Mouse (Mus musculus) stomach, postnatal 0 days (tissue): ENCODE measurements around the gene Bcat2. TPM values are rescaled to one million over a fixed set of nuclear protein-coding genes. Genes with fewer than 3 reads are reported as not detected.
A peak's percentile ranks its signal among the peaks of the same experiment; 100 is the strongest.

Experiments
- ATAC-seq: fragments of 200-750 bp; cut with Nextera tagmentation; 2 replicates; pipeline ENCODE4 v1.8.0; 2017; ENCODE audit not compliant: low FRiP score, low TSS enrichment
- DNase-seq: peaks from one replicate; pipeline ENCODE4 v3.0.0-alpha.2; 2016; ENCODE audit warnings: low spot score
- H3K27ac ChIP-seq: fragments of 300-500 bp; sonication (generic); replicated peaks from 2 replicates; pipeline ENCODE4 v1.5.1; 2014; ENCODE audit warnings: mild to moderate bottlenecking, control low read depth
- H3K27me3 ChIP-seq: fragments of 300-500 bp; sonication (generic); 2 replicates; pipeline ENCODE4 v1.6.1; 2014; ENCODE audit warnings: low read length; ENCODE audit not compliant: control insufficient read depth, insufficient read depth
- H3K36me3 ChIP-seq: fragments of 300-500 bp; sonication (generic); 2 replicates; pipeline ENCODE4 v1.6.1; 2014; ENCODE audit warnings: low read length, mixed read lengths; ENCODE audit not compliant: control insufficient read depth, insufficient read depth
- H3K4me1 ChIP-seq: fragments of 300-500 bp; sonication (generic); replicated peaks from 2 replicates; pipeline ENCODE4 v1.6.1; 2014; ENCODE audit warnings: antibody characterized with exemption; ENCODE audit not compliant: control insufficient read depth, insufficient read depth
- H3K4me2 ChIP-seq: fragments of 300-500 bp; sonication (generic); replicated peaks from 2 replicates; pipeline ENCODE4 v1.6.1; 2014; ENCODE audit warnings: low read depth, mild to moderate bottlenecking, control low read depth, moderate library complexity
- H3K4me3 ChIP-seq: fragments of 300-500 bp; sonication (generic); 2 replicates; pipeline ENCODE4 v1.5.1; 2014; ENCODE audit warnings: low read depth, low read length, control low read depth
- H3K9ac ChIP-seq: fragments of 300-500 bp; sonication (generic); 2 replicates; pipeline ENCODE4 v1.6.1; 2014; ENCODE audit warnings: mild to moderate bottlenecking, low read length, control low read depth, mixed read lengths
- H3K9me3 ChIP-seq: fragments of 300-500 bp; sonication (generic); 2 replicates; pipeline ENCODE4 v1.6.1; 2016; ENCODE audit warnings: low read length; ENCODE audit not compliant: control insufficient read depth
- CTCF ChIP-seq: IDR thresholded peaks from 2 replicates; pipeline ENCODE4 v1.5.1; 2016; ENCODE audit warnings: antibody characterized with exemption, low read depth, mild to moderate bottlenecking, moderate library complexity
- EP300 ChIP-seq: optimal IDR thresholded peaks from 2 replicates; pipeline ENCODE3; 2016; ENCODE audit warnings: antibody characterized with exemption
- WGBS: fragments of 180-500 bp; shearing (Covaris S2); extraction: QIAGEN DNeasy Blood & Tissue Kit; methylation state at CpG from one replicate; pipeline ENCODE4 v1.1.7; 2014; 5-methylcytosine and 5-hydroxymethylcytosine counted together
- polyA plus RNA-seq: library from polyadenylated mRNA; unstranded; fragments of >200 nt; fragmentation: Nextera tagmentation; extraction: Ambion mirVana; gene quantifications from 2 replicates; pipeline ENCODE4 v1.2.1, GENCODE M21; 2015

Bcat2 gene
- 101 and 108 TPM in 2 replicates for polyA plus RNA-seq

DNA sequence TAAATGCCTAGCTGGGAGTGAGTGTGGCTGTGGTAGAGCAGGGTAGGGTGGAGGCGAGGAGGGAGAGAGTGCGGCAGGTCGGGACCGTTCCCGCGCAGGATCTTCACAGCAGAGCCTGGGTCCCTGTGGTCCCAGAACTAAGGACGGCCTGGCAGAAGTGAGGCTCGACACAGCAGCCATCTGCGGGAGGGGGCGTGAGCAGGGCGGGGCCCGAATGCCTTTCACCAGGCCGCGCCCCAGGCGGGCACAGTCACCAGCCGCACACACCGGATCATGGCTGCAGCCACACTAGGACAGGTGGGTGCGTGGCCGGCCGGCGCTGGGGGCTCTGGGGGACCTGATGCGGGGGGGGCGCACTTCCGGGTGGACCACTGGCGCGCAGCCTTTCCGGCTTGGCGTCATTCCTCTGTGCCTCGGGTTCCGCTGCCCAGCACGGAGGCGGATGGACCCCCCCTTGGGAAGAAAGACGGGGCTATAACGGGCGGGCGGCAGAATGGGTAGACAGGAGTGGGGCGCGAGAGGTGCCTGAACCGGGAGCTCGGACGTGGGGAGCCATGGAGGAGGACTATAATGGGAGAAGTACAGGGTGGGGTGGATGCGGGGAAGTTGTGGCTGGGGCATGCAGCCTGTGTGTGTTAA lies at the start of gene Bcat2:
Bcat2 (plus strand) TSS at position 51 of the 639 bp plus-strand sequence.
- WGBS = 0% methylated on average over 36 of the region's 42 CpGs
- Histone ChIP-seq H3K27me3 (no peaks in the 10 kb centered on the region), H3K9me3 (no peaks in the 10 kb centered on the region), H3K27ac (peak within 1 kb of the TSS; percentile 91), H3K36me3 (no peaks in the 10 kb centered on the region), H3K4me3 (peak within 1 kb of the TSS; percentile 75), H3K4me1 (peaks cover 8% of the 10 kb centered on the region), H3K4me2 (peak within 1 kb of the TSS; percentile 79), H3K9ac (peak within 1 kb of the TSS; percentile 85)
- ATAC-seq (peak; percentile 62), DNase-seq (peak; percentile 91)
- no peak; the same call in 1 of the 2 replicates for TF ChIP-seq CTCF
- no peak for TF ChIP-seq EP300

DNA sequence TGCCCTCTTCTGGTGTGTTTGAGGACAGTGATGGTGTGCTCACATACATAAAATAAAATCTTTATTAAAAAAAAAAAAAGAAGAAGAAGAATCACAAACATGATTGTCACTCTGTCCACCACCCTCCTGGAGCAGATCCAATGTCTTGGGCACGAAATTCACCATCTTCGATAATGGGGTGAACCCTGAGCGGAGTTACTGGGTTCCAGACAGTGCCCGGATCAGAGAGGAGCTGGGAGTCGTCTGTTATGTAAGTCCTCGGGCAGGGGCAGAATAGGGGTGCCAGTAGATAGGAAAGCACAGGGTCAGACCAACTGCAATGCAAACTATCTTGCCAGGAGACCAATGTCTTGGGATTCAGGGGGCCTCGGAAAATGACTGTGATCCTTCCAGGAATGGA lies 49.3 kb upstream of the Bcat2 start:
- 93% methylated on average over 7 of the region's 7 CpGs for WGBS
- 0 out of 2 replicates have a peak, but pooled peaks cover 6% of the 10 kb centered on the region for H3K4me1 ChIP-seq
- no peak overlapping the region for H3K4me3 ChIP-seq
- DNase-seq (no peak), ATAC-seq (no peak)
- H3K36me3 ChIP-seq = peaks cover 4% of the 10 kb centered on the region; the same call in 1 of the 2 replicates
- no peak overlapping the region for H3K9ac ChIP-seq
- no peak overlapping the region for H3K27ac ChIP-seq
- H3K4me2 ChIP-seq = no peak overlapping the region
- H3K27me3 ChIP-seq = no peaks in the 10 kb centered on the region
- no peak for TF ChIP-seq EP300
- no peak for TF ChIP-seq CTCF
- H3K9me3 ChIP-seq = no peaks in the 10 kb centered on the region

DNA sequence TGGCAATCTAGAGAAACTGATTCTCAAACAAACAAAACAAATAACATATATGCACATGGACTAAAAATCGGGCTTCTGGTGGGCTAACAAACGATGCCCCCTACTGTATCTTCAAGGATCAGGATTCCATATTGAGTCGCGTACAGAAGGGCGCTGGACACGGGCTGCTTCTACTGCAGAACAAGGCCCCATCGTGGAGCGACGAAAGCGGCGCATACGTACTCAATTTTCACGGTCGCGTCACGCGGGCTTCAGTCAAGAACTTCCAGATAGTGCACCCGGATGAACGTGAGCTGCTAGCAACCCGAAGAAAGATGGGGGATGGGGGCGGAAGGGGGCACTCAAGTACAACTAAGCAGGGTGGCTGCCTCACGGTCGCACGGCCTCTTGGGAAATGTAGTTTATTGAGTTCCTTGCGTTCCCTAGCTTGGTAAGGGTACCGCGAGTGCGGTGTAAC lies 48.2 kb upstream of the Bcat2 start:
- WGBS = under 1% methylated on average over 28 of the region's 28 CpGs
- DNase-seq (peak; percentile 89), ATAC-seq (peak; percentile 59)
- peak overlapping the region; percentile 61 for H3K4me2 ChIP-seq
- peak overlapping the region; percentile 86 for H3K27ac ChIP-seq
- TF ChIP-seq CTCF (peak; percentile 57), EP300 (no peak)
- H3K4me1 ChIP-seq = 0 out of 2 replicates have a peak, but pooled peaks cover 6% of the 10 kb centered on the region
- H3K36me3 ChIP-seq = peaks cover 4% of the 10 kb centered on the region; the same call in 1 of the 2 replicates
- no peaks in the 10 kb centered on the region for H3K9me3 ChIP-seq
- H3K4me3 ChIP-seq = peak overlapping the region; percentile 45
- peak overlapping the region; percentile 70 for H3K9ac ChIP-seq
- no peaks in the 10 kb centered on the region for H3K27me3 ChIP-seq

DNA sequence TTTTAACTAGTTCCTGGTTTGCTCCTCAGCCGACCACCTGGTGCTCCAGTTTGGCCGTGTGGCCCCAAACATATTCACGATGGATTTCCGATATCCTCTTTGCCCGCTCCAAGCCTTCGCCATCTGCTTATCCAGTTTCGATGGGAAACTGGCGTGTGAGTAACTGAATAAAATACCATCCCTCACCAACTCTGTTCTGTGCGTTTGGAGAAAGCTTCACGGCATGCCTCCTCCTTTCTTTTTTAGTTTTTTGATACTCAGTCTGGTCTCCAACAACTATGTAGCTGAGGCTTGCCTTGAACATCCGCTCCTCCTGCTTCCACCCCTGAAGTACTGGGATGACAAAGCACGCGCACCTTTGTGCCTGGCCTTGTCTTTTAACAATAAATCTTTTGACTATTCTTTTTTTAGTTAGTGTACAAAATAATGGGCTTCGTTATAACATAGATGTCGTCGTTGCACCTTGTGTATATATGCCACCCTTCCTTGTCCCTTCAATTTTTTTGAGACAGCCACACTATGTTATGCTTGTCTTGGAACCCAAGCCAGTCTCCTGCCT lies 47.7 kb upstream of the Bcat2 start:
- ATAC-seq = no peak
- Histone ChIP-seq H3K9ac (0 out of 2 replicates have a peak overlapping the region, but pooled peaks have one; percentile 70), H3K9me3 (no peaks in the 10 kb centered on the region), H3K27me3 (no peaks in the 10 kb centered on the region), H3K4me1 (0 out of 2 replicates have a peak, but pooled peaks cover 6% of the 10 kb centered on the region), H3K4me3 (peak overlapping the region; percentile 45), H3K27ac (peak overlapping the region; percentile 86; the same call in 1 of the 2 replicates), H3K4me2 (peak overlapping the region; percentile 61), H3K36me3 (peaks cover 4% of the 10 kb centered on the region; the same call in 1 of the 2 replicates)
- 58% methylated on average over 16 of the region's 16 CpGs for WGBS
- no peak for DNase-seq
- TF ChIP-seq EP300 = no peak
- TF ChIP-seq CTCF = no peak

DNA sequence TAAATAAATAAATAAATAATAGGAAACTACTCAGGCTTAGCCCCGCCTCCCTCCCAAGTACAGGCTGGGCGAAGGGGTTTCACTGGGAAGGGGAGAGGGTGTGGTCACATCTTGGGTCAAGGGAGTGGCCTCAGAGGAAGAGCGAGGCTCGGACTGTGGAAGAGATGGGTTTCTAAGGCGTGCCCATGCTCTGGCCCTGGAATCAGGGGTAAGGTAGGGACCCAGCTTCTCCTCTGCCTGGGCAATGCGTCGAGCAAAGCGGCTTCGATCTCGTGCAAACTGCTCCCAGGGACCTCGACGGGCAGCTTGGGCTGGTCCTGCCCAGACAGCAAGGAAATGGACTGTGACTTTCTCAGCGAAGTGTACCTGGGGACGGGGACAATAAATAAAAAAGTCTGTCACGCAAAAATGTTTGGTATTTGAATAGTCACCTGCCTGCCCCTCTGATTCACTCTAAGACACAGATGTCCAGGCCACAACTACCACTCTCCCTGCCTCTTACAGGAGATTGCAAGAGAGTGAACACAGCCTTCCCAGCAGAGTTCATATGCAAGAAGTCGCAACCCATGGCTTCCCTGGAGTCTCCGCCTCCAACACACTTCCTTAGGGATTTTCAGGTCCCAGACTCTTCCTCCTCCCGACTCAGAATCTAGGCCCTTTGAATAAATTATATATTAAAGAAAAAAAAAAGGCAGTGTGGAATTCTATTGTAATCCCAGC lies 46.8 kb upstream of the Bcat2 start:
- peaks cover 4% of the 10 kb centered on the region; the same call in 1 of the 2 replicates for H3K36me3 ChIP-seq
- H3K4me3 ChIP-seq = peak overlapping the region; percentile 8; the same call in 1 of the 2 replicates
- H3K4me2 ChIP-seq = peak overlapping the region; percentile 35
- 0 out of 2 replicates have a peak overlapping the region, but pooled peaks have one; percentile 13 for H3K27ac ChIP-seq
- TF ChIP-seq EP300 (no peak), CTCF (no peak)
- no peak for ATAC-seq
- no peak for DNase-seq
- WGBS = 67% methylated on average over 18 of the region's 18 CpGs
- peak overlapping the region; percentile 38; the same call in 1 of the 2 replicates for H3K9ac ChIP-seq
- H3K27me3 ChIP-seq = no peaks in the 10 kb centered on the region
- H3K4me1 ChIP-seq = 0 out of 2 replicates have a peak, but pooled peaks cover 6% of the 10 kb centered on the region
- H3K9me3 ChIP-seq = no peaks in the 10 kb centered on the region
